Mouse (Mus musculus) cortical plate, adult 2 months (tissue): Measurements from ENCODE around the gene Gm44973. TPM values are rescaled to one million over a fixed set of nuclear protein-coding genes. Genes with fewer than 3 reads are reported as not detected.
"Not testable (repeated sequence)": the region's sequence is repeated elsewhere in the genome, so short reads cannot be mapped to it uniquely, and the experiment has no call there.

Source experiments
- H3K27ac ChIP-seq: fragments of 200-500 bp; 2 replicates; pipeline ENCODE4 v1.5.1; 2012; ENCODE audit warnings: low read length, control low read depth, inconsistent platforms; ENCODE audit not compliant: insufficient read depth
- H3K4me1 ChIP-seq: fragments of 200-500 bp; 2 replicates; pipeline ENCODE4 v1.6.1; 2011; ENCODE audit warnings: low read length; ENCODE audit not compliant: control insufficient read depth, insufficient read depth
- H3K4me3 ChIP-seq: fragments of 200-500 bp; 2 replicates; pipeline ENCODE4 v1.5.1; 2011; ENCODE audit warnings: mild to moderate bottlenecking, low read length, control low read depth; ENCODE audit not compliant: insufficient read depth
- CTCF ChIP-seq: fragments of 200-500 bp; IDR thresholded peaks from 2 replicates; pipeline ENCODE4 v1.5.1; 2011; ENCODE audit warnings: mild to moderate bottlenecking, control low read depth, low read length; ENCODE audit not compliant: insufficient read depth; ENCODE audit errors: extremely low read depth
- POLR2A ChIP-seq: fragments of 200-500 bp; IDR thresholded peaks from 2 replicates; pipeline ENCODE4 v1.6.1; 2011; ENCODE audit warnings: mild to moderate bottlenecking, low read length, control low read depth; ENCODE audit not compliant: insufficient read depth; ENCODE audit errors: extremely low read depth
- polyA plus RNA-seq: library from polyadenylated mRNA; depleted of rRNA; stranded (reverse); fragments of >200 nt; gene quantifications from 2 replicates; pipeline ENCODE4 v1.2.3, GENCODE M21; 2012

Gm44973 gene
- polyA plus RNA-seq, 1 experiment, result not detected

- TF ChIP-seq POLR2A (no peak), CTCF (no peak)
- Histone ChIP-seq H3K4me3 (no peak overlapping the region), H3K27ac (no peak overlapping the region), H3K4me1 (no peaks in the 10 kb centered on the region)
Observed at GRCm38 (mm10) chr7:5016920-5017319, 1.6 kb downstream of the Gm44973 start.

GRCm38 (mm10) chr7:5017352-5017751, 2.1 kb downstream of the Gm44973 start:
- TF ChIP-seq POLR2A, result no peak
- TF ChIP-seq CTCF, result no peak
- H3K27ac ChIP-seq, result no peak overlapping the region
- no peaks in the 10 kb centered on the region for H3K4me1 ChIP-seq
- no peak overlapping the region for H3K4me3 ChIP-seq

DNA sequence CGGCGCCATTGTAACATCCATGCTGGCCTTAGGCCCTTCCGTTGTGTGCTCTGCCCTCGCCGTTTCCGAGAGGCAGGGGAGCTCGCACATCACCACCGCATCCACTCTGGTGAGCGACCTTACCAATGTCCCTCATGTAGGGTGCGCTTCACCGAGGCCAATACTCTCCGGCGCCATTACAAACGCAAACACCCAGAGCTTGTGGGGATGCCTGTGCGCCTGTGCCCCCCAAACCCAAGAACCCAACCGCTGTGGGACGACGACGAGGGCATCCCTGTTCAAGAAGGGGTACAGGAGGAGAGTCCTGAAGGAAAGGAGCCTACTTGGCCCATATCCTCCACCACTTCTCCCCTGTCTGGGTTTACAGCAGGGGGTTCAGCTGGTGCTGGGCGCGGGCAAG, 2.6 kb downstream of the Gm44973 start:
- Histone ChIP-seq H3K27ac (no peak overlapping the region), H3K4me3 (no peak overlapping the region), H3K4me1 (no peaks in the 10 kb centered on the region; the same call in 1 of the 2 replicates)
- TF ChIP-seq CTCF (no peak), POLR2A (no peak)

GRCm38 (mm10) chr7:5019576-5019975, 4.3 kb downstream of the Gm44973 start:
- not testable (repeated sequence) for H3K4me1 ChIP-seq, H3K27ac ChIP-seq
- peak overlapping the region; percentile 39; the same call in 1 of the 2 replicates for H3K4me3 ChIP-seq

DNA sequence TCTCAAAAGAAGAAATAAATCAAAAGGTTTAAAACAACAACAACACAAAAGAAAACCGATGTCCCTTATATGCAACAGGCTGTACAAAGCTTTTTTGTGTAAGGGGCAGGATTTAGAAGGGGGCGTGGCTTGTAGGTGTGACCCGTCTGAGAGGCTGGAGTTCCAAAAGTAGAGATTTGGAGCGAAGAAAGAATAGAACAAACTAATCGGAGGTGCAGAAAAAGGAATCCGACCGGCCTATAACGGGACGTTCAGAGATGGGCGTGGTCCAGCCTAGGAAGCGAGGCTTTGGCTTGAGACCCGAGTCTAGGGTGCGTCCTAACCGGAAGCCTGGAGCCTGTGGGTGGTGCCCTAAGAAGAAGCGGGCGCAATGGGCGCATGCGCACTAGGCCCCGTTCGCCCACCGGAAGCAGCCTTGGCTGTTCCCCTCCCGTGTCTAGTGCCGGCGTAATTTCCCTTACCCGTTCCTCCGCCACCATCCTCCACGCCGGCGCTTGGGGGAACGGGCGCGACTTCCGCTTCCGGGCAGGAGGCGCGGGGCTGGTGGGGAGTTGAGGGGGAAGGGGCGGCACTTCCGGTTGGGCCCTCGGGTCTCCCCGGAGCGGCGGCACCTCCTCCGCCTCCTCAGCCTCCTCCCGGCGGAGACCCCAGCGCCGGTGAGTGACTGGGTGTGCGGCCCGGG, 4.8 kb downstream of the Gm44973 start, which contains the start of the genes Zfp865 and Ccdc106:
Zfp865 (plus strand) TSS at position 377 of the 682 bp plus-strand sequence.
Ccdc106 (plus strand) TSS at position 554 of the 682 bp plus-strand sequence.
- TF ChIP-seq POLR2A (peak; percentile 66), CTCF (no peak)
- Histone ChIP-seq H3K4me3 (peak within 1 kb of the TSS; percentile 39), H3K4me1 (peaks cover 1% of the 10 kb centered on the region; the same call in 1 of the 2 replicates), H3K27ac (peak within 1 kb of the TSS; percentile 92)

GRCm38 (mm10) chr7:5020685-5021084, 5.4 kb downstream of the Gm44973 start:
- TF ChIP-seq POLR2A (no peak), CTCF (no peak)
- Histone ChIP-seq H3K27ac (peak overlapping the region; percentile 92), H3K4me1 (peaks cover 1% of the 10 kb centered on the region; the same call in 1 of the 2 replicates), H3K4me3 (peak overlapping the region; percentile 39)

DNA sequence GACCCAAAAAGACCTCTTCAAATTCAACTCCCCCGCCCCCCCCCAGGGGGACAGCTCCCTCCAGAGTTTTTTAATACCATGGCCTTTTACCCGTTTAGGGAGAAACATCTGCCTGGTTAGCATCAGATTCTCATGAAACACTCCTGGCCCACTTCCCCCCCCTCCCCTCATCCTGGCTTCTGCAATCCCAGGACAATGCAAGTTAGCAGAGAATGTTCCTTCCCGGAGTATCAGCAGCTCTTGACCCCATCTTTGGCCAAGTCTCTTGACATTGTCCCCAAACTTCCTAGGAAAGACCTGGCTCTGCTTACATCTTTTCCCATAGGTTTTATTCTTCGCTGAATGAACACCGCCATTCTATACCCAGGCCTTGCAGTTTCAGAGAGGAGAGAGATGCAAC, 5.9 kb downstream of the Gm44973 start:
- Histone ChIP-seq H3K27ac (0 out of 2 replicates have a peak overlapping the region, but pooled peaks have one; percentile 92), H3K4me1 (peaks cover 1% of the 10 kb centered on the region; the same call in 1 of the 2 replicates), H3K4me3 (peak overlapping the region; percentile 39)
- no peak for TF ChIP-seq POLR2A
- no peak for TF ChIP-seq CTCF

- no peak overlapping the region for H3K27ac ChIP-seq
- no peak overlapping the region for H3K4me3 ChIP-seq
- H3K4me1 ChIP-seq, result peaks cover 2% of the 10 kb centered on the region; the same call in 1 of the 2 replicates
- TF ChIP-seq POLR2A, result no peak
Observed at GRCm38 (mm10) chr7:5029543-5029942, 14.2 kb downstream of the Gm44973 start.

- Histone ChIP-seq H3K4me3 (no peak overlapping the region), H3K27ac (no peak overlapping the region), H3K4me1 (peaks cover 2% of the 10 kb centered on the region; the same call in 1 of the 2 replicates)
- TF ChIP-seq POLR2A, result no peak
- TF ChIP-seq CTCF, result no peak
Observed at GRCm38 (mm10) chr7:5029946-5030345, 14.7 kb downstream of the Gm44973 start.

- no peak overlapping the region for H3K4me3 ChIP-seq
Observed at GRCm38 (mm10) chr7:5030554-5031275, 15.4 kb downstream of the Gm44973 start.

More at GRCm38 (mm10) chr7:5030554-5031275, 15.4 kb downstream of the Gm44973 start:
- Histone ChIP-seq H3K4me1 (peaks cover 2% of the 10 kb centered on the region; the same call in 1 of the 2 replicates), H3K27ac (no peak overlapping the region)
- TF ChIP-seq CTCF, result no peak
- no peak for TF ChIP-seq POLR2A
